Mouse (Mus musculus) adrenal gland (tissue): ENCODE data around the gene Tmub2.

Source experiments
- intact Hi-C: fragments of 180-260 bp; cut with DNase I; formaldehyde crosslinking; loops from one replicate; pipeline ENCODE4 v1.15.1; 2025

Gene Tmub2

DNA sequence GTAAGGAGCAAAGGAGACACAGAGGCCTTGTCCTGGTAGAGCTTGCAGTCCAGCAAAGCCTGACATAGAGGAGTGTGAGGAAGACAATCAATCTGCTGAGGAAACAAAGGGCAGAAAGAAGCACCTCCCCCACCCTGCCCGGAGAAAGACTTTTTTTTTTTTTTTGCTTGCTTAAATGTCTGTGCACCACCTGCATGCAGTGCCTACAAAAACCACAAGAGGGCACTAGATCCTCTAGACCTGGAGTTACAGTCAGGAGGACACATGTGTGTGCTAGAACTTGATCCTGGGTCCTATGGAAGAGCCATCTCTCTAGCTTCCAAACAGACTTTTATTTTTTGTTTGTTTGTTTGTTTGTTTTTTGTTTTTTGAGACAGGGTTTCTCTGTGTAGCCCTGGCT is 15.1 kb downstream of the Tmub2 start:
- intact Hi-C loops: no loop called here

DNA sequence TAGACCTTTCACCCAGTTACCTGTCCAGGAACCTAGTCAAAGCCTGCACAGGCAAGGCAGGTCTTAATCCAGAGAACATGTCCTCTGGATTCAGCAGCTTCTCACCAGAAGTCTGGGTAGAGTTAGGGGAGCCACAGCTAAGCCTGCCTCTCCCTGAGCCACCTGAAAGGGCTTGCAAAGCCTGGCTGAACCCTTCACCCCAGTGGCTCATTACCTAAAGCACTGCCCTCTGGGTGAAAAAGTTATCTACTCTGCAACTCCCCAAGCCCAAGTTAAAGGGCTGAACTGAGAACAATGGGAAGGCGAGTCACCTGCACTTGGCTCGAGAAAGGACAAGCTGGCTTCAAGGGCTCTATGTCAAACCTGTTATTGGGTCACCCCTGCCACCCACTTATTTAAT is 19.4 kb downstream of the Tmub2 start:
- intact Hi-C loops: no loop called here

DNA sequence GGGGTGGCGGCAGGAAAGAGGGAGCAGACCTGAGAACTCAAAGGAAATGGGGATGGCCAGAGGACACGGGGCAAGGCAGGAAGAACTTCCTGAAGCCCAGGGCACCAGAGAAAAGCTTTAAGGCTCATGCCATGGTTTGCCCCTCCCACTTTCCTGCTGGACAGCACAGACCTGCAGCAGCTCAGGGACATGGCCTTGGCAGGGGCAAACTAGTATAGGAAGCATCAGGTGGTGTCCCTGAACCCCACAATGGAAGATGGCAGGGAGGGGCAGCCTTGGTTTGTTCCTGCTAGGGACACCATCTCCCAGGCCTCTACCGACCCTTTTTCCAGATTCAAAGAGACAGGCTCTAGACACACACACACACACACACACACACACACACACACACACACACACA is 20.6 kb downstream of the Tmub2 start:
- intact Hi-C loops: no loop called here

DNA sequence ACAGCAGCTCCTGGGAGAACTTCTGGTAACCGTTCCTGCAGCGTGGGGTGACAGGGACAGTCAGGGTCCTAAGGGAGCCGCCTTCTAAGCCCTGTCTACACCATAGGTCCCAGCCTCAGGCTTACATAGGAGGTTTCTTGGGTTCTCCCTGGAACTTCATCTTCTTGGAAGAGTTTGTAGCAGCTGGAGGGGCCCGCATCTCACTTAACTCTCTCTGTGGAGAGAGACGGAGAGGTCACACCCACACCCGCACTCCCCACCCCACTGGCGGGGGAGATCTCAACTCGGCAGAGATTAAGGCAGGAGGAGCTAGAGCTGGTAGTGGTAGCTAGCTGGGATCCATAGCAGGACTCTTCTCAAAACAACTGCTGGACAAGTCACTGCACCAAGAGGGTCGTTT is 23.4 kb downstream of the Tmub2 start:
- intact Hi-C loops: loop anchor here (2.0 kb wide), 2 partner anchors 103 to 127 kb away; no protein-coding TSS in a partner anchor

DNA sequence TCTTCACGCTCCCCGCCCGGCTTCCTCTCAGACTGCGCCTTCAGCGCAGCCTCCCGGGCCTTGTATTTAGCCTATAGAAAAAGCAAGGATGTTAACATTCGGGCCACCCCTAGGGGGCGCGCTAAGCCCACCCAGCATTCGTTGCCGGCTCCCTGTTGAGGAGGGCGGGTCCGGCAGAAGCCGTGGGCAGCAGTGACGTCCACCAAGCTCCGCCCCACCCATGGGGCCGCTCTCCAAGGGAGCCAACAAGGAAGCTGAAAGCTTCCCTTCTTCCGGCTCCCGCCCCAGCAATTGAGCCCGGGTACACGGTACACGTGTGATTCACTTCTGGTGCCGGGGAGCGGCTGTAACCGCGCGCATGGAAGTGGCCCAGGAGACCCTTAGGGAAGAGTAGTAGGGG is 24.2 kb downstream of the Tmub2 start:
- intact Hi-C loops: loop anchor here (2.0 kb wide), 2 partner anchors 102 to 126 kb away; no protein-coding TSS in a partner anchor

DNA sequence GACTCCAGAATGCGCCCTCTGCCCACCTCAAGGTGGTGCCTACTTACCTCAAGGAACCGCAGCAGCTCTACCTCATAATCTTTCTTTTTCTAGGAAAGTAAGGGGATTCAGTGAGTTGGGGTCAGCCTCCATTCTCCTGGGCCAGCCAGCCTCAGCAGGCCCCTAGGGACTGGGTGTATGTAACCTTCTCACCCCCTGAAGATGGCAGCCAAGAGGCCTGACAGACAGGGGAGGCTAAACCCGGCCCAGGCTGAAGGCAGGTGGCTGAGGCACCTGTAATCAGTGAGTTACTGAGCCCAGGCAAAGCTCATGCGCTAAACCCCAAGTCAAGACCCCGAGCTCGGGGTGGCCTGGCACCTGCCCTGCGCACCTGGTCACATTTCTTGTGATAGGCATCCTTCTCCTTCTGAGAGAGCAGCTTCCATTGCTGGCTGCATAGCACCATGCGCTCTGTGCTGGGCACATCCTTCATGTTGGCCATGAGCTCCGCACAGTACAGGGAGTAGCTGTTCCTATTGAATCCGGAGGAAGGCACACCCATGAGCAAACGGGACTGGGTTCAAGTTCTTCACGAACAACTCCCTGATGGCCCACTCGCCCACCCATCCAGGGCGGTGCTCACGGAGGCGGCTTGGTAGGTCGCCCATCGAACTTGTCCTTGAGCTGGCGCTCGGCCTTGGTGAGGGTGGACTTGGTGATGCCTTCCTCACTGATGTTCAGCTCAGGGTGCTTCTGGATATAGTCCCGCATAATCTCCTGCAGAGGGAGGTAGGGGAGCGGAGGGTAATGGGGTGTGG is 25.3 kb downstream of the Tmub2 start:
- intact Hi-C loops: loop anchor here (2.0 kb wide), 2 partner anchors 101 to 125 kb away; no protein-coding TSS in a partner anchor

DNA sequence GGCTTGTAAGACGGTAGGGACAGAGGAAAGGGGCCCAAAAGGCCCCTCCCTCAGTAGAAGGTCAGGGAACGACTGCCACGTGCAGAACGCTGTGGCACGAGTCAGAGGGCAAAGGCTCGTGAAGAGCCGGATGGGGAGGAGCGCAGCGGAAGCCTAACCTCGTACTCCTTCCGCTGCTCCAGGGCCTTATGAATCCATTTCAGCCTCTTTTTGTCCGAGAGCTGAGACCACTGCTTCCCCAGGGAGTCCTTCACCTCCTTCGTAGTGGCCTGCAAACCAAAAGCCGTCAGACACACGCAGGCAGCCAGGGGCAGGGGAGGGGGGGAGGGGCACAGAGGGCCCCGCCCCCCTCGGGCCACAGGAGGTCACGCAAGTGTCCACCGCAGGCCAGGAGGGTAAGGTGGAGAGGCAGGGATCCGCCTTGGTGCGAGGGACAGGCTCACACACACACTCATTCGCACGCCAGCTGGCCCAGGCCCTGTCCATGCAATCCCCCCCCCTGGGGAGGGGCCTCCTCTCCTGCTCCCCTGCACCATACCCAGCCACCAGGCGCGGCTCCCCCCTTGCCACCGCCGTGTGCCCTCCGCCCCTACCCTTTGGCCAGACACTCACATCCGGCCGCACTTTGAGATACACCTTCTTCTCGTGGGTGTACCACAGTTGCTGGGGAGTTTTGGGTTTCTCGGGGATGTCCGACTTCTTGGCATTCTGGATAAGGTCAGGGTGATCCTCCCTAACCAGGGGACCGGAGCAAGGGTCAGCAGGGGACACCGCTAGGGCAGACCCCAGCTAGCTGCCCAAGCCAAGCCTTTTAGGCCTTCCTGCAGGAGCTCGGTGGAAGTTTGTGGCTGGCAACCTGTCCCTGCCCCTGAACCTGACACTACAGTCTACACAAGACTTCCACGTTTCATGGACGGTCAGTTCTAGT is 26.3 kb downstream of the Tmub2 start:
- intact Hi-C loops: no loop called here

DNA sequence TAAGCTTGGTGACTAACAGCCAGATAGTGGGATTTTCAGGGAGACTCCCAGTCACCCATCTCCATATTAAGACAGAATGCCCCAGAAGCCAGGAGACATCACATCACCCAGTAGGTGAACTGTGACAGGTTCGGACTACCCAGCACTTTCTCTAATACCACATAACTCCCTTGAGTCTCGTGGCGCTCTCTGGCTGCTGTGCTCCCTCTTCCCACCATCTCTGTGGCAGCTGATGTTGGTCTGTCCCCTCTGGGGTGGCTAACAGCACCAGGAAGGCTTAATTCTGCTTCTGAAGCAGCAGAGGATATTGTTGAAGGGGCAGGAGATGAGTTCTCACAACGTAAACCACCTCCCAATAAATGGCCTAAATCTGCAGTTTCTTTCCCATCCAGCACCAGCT is 27.2 kb downstream of the Tmub2 start:
- intact Hi-C loops: no loop called here

DNA sequence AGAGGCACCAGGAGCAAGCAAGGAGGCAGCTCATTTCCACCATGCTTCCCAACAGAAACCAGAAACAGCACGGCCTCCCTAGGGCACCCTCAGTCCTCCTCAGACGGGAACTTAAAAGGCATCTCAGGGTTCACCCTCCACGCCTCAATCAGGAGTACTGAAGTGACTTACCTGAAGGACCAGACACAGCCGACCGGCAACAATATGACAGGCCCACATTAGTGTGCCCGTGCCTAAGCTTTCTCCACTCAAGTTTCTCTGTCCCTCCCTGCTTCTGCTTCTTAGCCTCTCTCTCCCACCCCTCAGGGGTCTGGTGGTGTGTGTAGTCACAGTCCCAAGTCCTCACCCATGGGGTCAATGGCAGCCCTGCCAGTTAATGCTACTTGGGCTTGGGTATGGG is 27.9 kb downstream of the Tmub2 start:
- intact Hi-C loops: no loop called here

DNA sequence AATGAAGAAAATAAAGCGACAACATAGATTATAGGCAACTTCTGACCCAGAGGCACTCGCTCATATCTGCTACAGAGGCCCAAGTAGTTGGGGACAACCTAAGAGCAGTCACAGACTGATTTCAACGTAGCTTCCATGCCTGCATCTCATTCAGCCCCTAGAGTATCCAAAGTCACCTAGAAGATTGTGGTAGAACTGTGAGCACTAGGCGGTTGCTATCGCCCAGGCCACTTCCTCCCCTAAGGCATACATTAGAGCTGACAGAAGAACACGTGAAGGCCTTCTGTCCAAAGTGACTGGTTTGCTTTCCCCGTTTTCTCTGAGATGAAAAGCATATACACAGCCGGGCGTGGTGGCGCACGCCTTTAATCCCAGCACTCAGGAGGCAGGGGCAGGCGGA is 29.6 kb downstream of the Tmub2 start:
- intact Hi-C loops: no loop called here

DNA sequence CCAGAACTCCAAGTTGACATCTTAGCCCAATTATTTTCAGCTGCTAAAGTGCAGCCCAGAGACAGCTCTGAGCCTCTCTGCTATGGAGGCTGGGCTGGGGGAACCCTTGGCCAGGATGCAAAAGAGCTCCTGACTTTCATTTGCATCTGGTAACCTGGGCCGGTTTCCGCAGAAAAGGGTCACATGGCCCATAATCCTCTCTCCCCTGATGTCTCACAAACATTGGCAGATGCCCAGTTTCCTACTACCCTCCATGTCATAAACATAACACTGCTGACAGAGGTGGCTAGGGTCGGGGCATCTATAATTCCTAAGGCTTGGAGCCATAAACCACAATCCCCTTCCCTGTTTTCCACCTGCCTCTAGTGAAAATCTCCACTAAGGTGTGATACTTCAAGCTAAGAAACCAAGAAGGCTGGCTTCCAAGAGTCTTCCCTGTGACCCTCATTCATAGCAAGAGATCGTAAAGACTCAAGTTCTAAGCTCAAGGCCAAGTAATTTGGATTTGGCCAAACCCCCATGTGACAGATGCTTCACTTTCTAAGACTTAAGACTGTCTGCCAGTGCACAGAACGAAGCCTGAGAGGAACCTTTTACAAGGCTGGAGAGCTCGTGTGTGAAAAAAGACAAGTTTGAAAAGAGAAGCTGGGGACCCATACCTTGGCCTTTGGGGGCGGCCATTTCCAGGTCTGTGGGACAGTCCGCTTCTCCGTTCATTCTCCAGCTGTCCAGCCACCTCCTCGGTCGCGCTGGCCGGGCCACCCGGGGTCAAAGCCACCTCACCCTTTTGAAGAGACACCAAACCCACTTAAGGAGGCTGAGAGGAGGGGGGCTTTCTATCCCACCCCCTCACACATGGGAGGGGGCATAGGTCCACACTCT is 31.2 kb downstream of the Tmub2 start:
- intact Hi-C loops: no loop called here

DNA sequence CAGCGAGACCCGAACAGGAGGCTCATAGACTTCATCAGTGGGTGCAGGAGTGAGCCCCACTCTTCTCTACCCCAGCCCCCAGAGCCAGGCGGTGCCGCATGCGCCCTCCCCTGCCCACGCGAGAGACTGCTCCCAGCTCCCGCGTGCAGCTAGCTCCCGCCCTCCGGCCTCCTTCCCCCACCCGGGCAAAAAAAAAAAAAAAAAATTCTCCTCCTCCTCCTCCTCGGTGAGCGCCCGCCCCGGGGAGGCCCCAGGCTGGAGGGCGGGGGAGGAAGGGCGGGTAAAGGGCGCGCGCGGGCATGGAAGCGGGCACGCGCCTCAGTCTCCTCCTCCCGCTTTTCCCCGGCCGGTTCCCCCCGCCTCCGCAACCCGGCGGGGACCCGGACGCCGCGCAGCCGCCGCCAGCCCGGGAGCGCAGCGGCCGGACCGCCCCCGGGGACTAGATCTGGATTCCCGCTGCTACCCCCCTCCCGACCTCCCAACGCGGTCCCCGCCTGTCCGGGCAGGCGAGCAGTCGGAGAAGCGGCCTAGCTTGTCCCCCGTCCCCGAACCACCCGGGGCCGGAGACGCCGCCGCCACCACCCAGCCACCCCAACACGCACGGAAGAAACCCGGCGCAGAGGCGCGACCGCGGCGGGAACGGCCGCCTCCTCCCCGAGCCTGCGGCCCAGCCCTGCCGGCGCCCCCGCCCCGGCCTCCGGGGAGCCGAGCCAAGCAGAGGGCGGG is 32.0 kb downstream of the Tmub2 start:
- intact Hi-C loops: no loop called here

DNA sequence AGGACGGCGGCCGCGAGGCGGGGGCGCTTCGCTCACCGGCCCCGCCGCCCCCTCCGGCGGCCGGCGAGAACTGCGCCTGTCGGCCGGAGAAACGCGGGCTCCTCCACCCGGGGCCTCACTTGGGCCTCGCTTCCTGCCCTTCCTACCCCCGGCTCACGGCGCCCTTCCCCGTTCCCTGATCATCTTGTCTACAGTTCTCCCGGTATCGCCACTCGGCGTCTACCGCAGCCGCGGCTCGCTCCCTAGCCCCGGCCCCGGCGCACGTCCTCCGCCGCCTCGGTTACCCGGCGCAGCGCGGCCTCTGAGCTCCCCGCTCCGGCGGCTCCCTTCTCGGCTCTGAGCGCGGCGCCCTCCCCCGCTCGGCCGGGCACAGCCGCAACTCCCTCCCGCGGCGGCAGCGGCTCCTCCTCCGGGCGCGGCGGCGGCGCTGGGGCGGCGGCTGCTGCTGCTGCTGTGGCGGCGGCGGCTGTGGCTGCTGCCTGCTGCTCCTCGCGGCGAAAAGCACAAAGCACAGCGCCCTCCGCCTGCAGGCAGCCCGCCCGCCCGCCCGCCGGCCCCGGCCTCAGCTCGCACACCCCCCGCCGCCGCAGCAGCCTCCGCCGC is 32.7 kb downstream of the Tmub2 start:
- intact Hi-C loops: no loop called here

DNA sequence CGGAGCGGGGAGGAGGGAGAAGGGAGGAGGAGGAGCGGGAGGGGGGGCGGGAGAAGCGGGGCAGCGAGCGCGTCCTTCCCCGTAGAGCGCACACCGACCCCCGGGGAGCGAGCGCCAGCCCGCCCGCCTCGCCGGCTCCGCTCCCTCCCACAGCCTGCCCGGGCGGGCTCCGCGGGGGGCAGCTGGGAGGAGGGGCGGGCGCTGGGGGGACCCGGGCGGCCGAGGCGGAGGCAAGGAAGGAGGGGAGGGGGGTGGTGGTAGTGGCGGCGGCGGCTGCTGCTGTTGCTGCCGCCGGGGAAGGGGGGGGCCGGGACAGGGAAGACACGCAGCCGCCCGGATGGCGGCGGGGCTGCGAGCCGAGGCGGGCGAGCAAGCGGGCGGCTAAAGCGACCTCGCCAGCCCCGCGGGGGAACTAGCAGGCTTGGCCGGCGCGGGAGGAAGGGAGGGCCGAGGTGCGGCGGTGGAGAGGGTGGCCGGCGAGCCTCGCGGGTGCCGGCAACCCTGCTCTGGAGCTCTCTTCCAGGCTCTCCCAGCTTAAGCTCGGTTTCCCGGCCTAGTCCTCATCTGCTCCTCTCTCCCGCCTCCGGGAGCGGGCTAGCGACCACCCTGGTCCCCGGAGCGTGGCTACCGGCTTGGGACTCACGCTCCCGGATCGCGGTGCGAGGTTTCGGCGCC is 33.3 kb downstream of the Tmub2 start:
- intact Hi-C loops: no loop called here

DNA sequence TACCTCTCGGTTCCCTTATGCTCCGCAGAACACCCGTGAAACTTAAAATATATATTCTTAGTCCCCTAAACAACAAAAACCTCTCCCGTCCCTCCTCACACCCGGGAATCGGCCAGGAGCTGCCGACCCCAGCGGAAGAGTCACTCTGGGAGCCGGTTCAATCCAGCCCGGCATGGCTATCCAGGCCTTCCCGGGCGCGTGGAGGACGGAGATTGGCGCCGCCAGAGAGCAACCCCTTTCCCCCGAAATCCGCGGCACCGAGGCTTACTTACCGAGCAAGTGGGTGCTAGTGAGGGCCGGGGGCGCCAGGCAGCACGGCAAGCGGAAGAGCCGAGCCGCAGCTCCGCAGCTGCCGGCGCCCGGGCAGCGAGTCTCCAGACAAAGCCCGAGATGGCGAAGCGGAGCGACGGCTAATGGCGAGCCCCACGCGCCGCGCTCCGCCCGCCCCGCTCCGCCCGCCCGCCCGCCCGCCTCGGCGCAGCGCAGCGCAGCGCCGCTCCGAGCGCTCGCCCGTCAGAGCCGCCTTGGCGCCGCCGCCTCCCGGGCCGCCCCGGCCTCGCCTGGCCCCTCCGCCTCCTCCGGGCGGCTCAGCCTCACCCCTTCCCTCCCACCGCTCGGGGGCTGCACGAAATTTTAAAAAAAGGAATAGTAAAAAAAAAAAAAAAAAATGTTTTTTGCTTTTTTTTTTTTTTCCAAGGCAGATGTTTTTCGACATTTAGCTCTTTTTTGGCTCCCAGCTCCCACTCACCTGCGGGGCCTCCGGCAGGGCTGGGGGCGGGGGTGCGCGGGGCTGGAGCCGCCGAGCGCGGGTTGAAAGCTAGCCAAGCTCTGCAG is 34.1 kb downstream of the Tmub2 start:
- intact Hi-C loops: no loop called here

DNA sequence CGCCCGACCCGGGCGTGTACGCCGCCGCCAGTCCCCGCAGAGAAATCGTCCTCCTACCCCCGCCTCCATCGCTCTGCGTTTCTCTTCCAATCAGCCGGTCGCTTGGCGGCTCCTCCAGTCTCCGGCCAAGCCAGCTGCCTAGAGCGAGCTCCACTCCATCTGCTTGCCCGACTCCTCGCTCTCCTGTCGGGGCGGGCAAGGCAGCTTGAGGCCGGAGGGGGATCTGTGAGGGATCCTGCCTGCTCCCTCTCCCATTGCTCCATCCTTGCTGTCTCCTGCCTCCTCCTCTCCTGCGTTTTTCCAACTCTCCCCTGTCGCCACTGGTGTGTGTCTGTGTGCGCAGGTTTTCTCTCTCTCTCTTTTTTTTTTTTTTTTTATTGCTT is 34.7 kb downstream of the Tmub2 start, which contains the start of gene Ubtf:
Gene Ubtf, minus strand, starts transcription at position 333 of the 383 bp plus-strand sequence.
- intact Hi-C loops: no loop called here

DNA sequence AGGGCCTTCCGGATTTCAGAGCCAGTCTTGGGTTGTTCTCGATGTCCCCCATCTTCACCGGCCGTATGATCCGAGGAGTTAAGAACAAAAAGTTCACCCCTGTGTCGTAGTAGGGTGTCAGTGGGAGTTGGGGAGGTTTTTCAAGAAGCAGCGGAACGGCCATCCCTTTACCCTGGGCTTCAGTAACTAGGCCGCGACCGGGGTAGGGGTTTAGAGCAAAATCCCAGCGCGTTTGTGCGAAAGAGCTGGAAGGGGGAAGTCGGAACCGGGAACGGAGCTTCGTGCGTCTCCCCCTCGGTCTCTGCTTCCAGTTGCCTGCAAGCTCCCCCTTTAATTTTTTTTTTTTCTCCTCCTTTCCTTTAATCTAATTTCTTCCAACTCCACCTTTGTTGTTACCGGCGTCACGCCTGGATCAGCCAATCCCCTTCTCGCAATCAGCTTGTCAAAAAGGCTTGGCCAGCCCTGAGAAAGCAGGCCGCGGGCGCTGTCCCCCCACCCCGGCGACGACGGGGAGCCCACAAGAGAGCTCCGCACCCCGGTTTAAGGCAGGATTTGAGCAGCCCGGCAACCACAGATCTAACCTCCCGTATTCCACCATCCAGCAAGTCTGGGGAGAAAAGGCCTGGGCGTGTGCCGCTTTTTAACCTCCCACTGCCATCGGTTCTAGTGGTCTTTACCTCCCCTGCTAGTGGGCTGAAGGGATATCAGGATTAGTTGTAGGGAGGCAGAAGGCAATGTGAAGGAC is 35.4 kb downstream of the Tmub2 start:
- intact Hi-C loops: no loop called here

DNA sequence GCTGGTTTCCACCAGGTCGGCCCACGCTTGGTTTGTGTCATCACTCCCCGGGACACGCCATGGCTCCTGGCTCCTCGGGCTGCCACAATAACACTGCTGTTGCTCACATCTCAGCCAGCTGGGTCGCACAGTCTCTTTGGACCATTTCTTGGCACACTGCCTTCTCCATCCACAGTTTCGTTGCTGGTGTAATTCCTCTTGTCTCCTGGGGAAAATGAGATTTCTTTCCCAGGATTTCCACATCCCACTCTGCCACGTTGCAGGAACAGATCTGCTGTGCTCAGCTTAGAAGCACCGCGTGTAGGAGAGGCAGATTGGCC is 35.9 kb downstream of the Tmub2 start:
- intact Hi-C loops: no loop called here
